Mouse (Mus musculus) E14TG2a.4 (cell line): ENCODE data around the gene Olfr543.
"Not testable (repeated sequence)": the region's sequence is repeated elsewhere in the genome, so short reads cannot be mapped to it uniquely, and the experiment has no call there.

Experiments used
- H3K27me3 ChIP-seq: 2 replicates; pipeline ENCODE4 v1.6.1; 2014; ENCODE audit warnings: low read length, control low read depth; ENCODE audit not compliant: insufficient read depth
- H3K36me3 ChIP-seq: 2 replicates; pipeline ENCODE4 v1.6.1; 2014; ENCODE audit warnings: low read length, control low read depth; ENCODE audit not compliant: insufficient read depth
- H3K4me1 ChIP-seq: replicated peaks from 2 replicates; pipeline ENCODE4 v1.6.1; 2014; ENCODE audit warnings: low read depth, low read length, control low read depth
- H3K4me3 ChIP-seq: replicated peaks from 2 replicates; pipeline ENCODE4 v1.5.1; 2014; ENCODE audit warnings: mild to moderate bottlenecking, low read length
- H3K9me3 ChIP-seq: 2 replicates; pipeline ENCODE4 v1.6.1; 2014; ENCODE audit warnings: low read length, control low read depth
- CTCF ChIP-seq: conservative IDR thresholded peaks from 2 replicates; pipeline ENCODE4 v1.5.1; 2014; ENCODE audit warnings: low read length
- NANOG ChIP-seq: IDR thresholded peaks from 2 replicates; pipeline ENCODE4 v1.6.1; 2014; ENCODE audit warnings: borderline replicate concordance, low read length, mixed read lengths
- POU5F1 ChIP-seq: IDR thresholded peaks from 2 replicates; pipeline ENCODE4 v1.6.1; 2014; ENCODE audit warnings: low read length, borderline replicate concordance

Olfr543 gene

GRCm38 (mm10) chr7:102508066-102508465 lies 26.6 kb upstream of the Olfr543 start:
- Histone ChIP-seq H3K4me1 (peaks cover 5% of the 10 kb centered on the region; the same call in 1 of the 2 replicates), H3K9me3 (no peaks in the 10 kb centered on the region), H3K27me3 (peaks cover 37% of the 10 kb centered on the region), H3K36me3 (no peaks in the 10 kb centered on the region), H3K4me3 (no peak overlapping the region)
- TF ChIP-seq CTCF (no peak), POU5F1 (no peak), NANOG (no peak)

- no peak overlapping the region for H3K4me3 ChIP-seq
- TF ChIP-seq CTCF, result peak; percentile 82
- no peak for TF ChIP-seq NANOG
- no peaks in the 10 kb centered on the region for H3K36me3 ChIP-seq
- no peaks in the 10 kb centered on the region for H3K9me3 ChIP-seq
- peaks cover 35% of the 10 kb centered on the region for H3K27me3 ChIP-seq
- H3K4me1 ChIP-seq, result peaks cover 5% of the 10 kb centered on the region; the same call in 1 of the 2 replicates
Measured at GRCm38 (mm10) chr7:102506848-102507247, 25.4 kb upstream of the Olfr543 start.

- H3K9me3 ChIP-seq, result no peaks in the 10 kb centered on the region
- TF ChIP-seq CTCF (no peak), POU5F1 (no peak), NANOG (no peak)
- H3K27me3 ChIP-seq, result peaks cover 29% of the 10 kb centered on the region
- no peaks in the 10 kb centered on the region for H3K36me3 ChIP-seq
- 0 out of 2 replicates have a peak, but pooled peaks cover 3% of the 10 kb centered on the region for H3K4me1 ChIP-seq
- no peak overlapping the region for H3K4me3 ChIP-seq
Measured at GRCm38 (mm10) chr7:102501986-102502385, 20.5 kb upstream of the Olfr543 start.

GRCm38 (mm10) chr7:102499473-102499872 lies 18.0 kb upstream of the Olfr543 start, which contains the start of gene Olfr545:
Gene Olfr545, minus strand, starts transcription at chr7:102499573.
- Histone ChIP-seq H3K36me3 (no peaks in the 10 kb centered on the region), H3K9me3 (no peaks in the 10 kb centered on the region)
- TF ChIP-seq POU5F1 (no peak), NANOG (no peak), CTCF (no peak)

GRCm38 (mm10) chr7:102494416-102494815 lies 12.9 kb upstream of the Olfr543 start:
- H3K36me3 ChIP-seq, H3K9me3 ChIP-seq, H3K4me3 ChIP-seq, H3K4me1 ChIP-seq, H3K27me3 ChIP-seq: not testable (repeated sequence)

More at GRCm38 (mm10) chr7:102499473-102499872, 18.0 kb upstream of the Olfr543 start, which contains the start of gene Olfr545:
- peaks cover 29% of the 10 kb centered on the region for H3K27me3 ChIP-seq
- no peaks in the 10 kb centered on the region for H3K4me1 ChIP-seq
- no peak within 1 kb of the TSS for H3K4me3 ChIP-seq

GRCm38 (mm10) chr7:102488161-102488560 lies 6.7 kb upstream of the Olfr543 start, which contains the start of gene Olfr544:
Gene Olfr544, minus strand, starts transcription at chr7:102488313.
- Histone ChIP-seq H3K27me3 (peaks cover 5% of the 10 kb centered on the region; the same call in 1 of the 2 replicates), H3K4me3 (no peak within 1 kb of the TSS), H3K4me1 (no peaks in the 10 kb centered on the region; the same call in 1 of the 2 replicates), H3K9me3 (no peaks in the 10 kb centered on the region), H3K36me3 (no peaks in the 10 kb centered on the region)
- TF ChIP-seq CTCF, result no peak
- no peak for TF ChIP-seq NANOG
- no peak for TF ChIP-seq POU5F1

GRCm38 (mm10) chr7:102486105-102486504 lies 4.6 kb upstream of the Olfr543 start:
- TF ChIP-seq CTCF (no peak), NANOG (no peak), POU5F1 (no peak)
- no peaks in the 10 kb centered on the region for H3K9me3 ChIP-seq
- H3K4me3 ChIP-seq, result no peak overlapping the region
- H3K4me1 ChIP-seq, result no peaks in the 10 kb centered on the region; the same call in 1 of the 2 replicates
- peaks cover 7% of the 10 kb centered on the region; the same call in 1 of the 2 replicates for H3K27me3 ChIP-seq
- H3K36me3 ChIP-seq, result no peaks in the 10 kb centered on the region

GRCm38 (mm10) chr7:102484766-102485165 lies 3.3 kb upstream of the Olfr543 start:
- not testable (repeated sequence) for H3K27me3 ChIP-seq, H3K9me3 ChIP-seq, H3K36me3 ChIP-seq, H3K4me1 ChIP-seq, H3K4me3 ChIP-seq

- Histone ChIP-seq H3K9me3 (no peaks in the 10 kb centered on the region), H3K4me1 (peaks cover 8% of the 10 kb centered on the region), H3K27me3 (peaks cover 7% of the 10 kb centered on the region; the same call in 1 of the 2 replicates), H3K4me3 (no peak overlapping the region), H3K36me3 (no peaks in the 10 kb centered on the region)
- TF ChIP-seq CTCF, result no peak
- no peak for TF ChIP-seq NANOG
- no peak for TF ChIP-seq POU5F1
Measured at GRCm38 (mm10) chr7:102483665-102484064, 2.2 kb upstream of the Olfr543 start.
